Mouse (Mus musculus) E14TG2a.4 (cell line): ENCODE measurements around the gene Ptges3l.

Source experiments
- CTCF ChIP-seq: conservative IDR thresholded peaks from 2 replicates; pipeline ENCODE4 v1.5.1; 2014; ENCODE audit warnings: low read length
- POU5F1 ChIP-seq: IDR thresholded peaks from 2 replicates; pipeline ENCODE4 v1.6.1; 2014; ENCODE audit warnings: low read length, borderline replicate concordance

DNA sequence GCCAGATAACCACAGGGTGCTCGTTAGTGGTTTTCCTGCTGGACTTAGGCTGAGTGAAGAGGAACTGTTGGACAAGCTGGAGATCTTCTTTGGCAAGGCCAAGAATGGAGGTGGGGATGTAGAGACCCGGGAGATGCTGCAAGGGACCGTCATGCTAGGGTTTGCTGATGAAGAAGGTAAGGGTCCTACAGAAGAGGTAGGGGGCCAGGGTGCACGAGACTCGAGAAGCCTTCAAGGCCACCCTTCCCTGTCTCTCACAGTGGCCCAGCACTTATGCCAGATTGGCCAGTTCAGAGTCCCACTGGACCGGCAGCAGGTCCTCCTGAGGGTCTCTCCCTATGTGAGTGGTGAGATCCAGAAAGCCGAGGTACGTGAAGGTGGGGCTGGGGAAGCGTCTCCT is 32.5 kb upstream of the Ptges3l start:
- no peak for TF ChIP-seq CTCF
- no peak for TF ChIP-seq POU5F1
